Mouse (Mus musculus) neutrophil, adult 5-6 weeks (primary cell): ENCODE results near the gene Ythdf2. TPM values are rescaled to one million over a fixed set of nuclear protein-coding genes. Genes with fewer than 3 reads are reported as not detected.
"Not testable (repeated sequence)": the region's sequence is repeated elsewhere in the genome, so short reads cannot be mapped to it uniquely, and the experiment has no call there.

ENCODE experiments used
- ATAC-seq: fragments of 151-379, 151-347 bp; 2 replicates; pipeline ENCODE4 v1.8.0; 2017; ENCODE audit warnings: mild to moderate bottlenecking, moderate TSS enrichment; ENCODE audit not compliant: insufficient number of reproducible peaks, poor library complexity, low FRiP score, severe bottlenecking; ENCODE audit errors: extremely low read depth
- total RNA-seq: library from RNA; stranded (forward); fragments of 200-1000 nt; gene quantifications from 2 replicates; pipeline ENCODE4 v1.2.3, GENCODE M21; 2017

Ythdf2 gene
- 40.9 and 56.7 TPM in 2 replicates for total RNA-seq

DNA sequence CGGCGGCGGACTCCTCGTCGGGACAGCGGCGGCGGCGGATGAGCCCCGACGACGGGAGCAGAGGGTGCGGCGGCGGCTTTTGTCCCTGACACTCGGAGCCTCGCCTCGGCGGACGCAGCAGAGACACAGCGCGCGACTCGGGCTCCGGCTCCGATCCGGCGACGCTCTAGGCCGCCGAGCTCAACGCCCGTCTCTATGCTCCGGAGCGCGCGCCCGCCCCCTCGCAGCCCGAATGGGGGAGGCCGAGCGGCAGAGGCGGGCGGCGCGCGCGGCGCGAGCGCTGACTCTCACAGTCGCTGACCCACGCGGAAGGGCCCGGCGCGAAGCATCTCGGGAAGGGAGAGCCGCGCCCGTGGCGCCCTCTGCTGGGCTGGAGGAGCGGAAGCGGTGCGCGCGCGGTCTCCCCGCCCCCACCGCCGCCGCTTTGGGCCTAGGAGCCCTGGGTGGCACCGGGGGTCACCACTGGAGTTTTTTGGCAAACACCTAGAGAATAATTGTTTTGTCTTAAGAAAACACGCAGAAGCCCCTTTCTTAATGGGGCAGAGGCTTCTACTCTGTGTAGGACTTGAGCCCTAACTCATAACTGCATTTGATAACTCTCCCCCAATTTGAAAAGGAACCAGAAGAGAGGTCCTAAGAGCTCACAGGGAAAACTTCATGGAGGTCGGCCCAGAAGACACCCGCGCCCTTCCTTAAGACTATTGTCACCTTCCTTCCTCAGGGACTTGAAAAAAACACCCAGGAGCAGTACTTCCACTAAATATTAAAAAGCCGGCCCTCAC is at the start of gene Ythdf2:
Gene Ythdf2, minus strand, starts transcription at position 351 of the 782 bp plus-strand sequence.
- ATAC-seq = peak; percentile 89

- ATAC-seq = no peak; the same call in none of the 2 replicates
These were observed 48.6 kb upstream of the Ythdf2 start for GRCm38 (mm10) chr4:132260404-132261379.

DNA sequence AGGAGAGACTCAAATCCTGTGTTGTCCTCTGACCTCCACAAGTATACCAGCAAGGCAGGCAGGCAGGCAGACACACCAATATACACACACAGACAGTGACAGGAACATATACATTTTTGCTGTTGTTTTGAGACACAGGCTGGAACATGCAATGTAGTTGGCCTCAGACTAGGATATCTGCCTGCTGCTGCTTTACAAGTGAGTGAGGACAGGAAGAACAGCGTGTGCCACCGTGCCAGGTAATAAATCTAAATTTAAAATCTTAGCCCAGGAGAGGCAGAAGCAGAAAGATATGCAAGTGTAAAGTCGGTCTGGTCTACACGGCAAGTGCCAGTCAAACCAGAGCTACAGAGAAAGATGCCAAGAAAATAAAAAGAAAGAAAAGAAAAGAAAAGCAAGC is 47.1 kb upstream of the Ythdf2 start:
- no peak for ATAC-seq

DNA sequence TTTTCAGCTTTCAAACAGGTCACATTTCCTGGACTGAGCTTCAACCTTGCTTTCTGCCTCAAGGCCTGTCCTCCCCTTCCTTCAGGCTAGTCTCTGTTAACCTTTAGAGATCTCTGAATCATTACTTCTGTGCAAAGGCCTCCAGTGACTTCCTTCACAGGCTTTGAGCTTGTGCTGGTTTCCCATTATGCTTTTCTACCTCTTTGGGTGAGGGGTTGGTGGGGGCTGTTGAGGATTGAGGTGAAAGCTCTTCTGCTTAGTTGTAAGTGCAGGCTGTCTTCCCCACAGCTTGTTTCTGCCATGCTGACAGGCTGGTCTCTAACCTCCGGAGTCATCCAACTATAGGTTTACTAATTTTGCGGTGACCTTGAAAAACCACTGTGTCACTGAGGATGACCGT is 44.3 kb upstream of the Ythdf2 start:
- no peak for ATAC-seq

DNA sequence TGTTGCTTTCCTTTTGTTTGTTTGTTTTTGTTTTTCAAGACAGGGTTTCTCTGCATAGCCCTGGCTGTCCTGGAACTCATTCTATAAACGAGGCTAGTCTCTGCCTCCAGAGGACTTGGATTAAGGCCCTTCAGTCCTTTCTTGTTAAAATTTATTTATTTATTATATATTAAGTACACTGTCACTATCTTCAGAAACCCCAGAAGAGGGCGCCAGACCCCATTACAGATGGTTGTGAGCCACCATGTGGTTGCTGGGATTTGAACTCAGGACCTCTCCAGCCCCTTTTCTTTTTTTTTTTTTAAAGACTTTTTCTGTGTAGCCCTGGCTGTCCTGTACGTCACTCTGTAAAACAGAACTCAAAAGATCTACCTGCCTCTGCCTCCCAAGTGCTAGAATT is 42.9 kb upstream of the Ythdf2 start:
- ATAC-seq = no peak

- no peak for ATAC-seq
These were observed 41.5 kb upstream of the Ythdf2 start for GRCm38 (mm10) chr4:132253622-132254021.

DNA sequence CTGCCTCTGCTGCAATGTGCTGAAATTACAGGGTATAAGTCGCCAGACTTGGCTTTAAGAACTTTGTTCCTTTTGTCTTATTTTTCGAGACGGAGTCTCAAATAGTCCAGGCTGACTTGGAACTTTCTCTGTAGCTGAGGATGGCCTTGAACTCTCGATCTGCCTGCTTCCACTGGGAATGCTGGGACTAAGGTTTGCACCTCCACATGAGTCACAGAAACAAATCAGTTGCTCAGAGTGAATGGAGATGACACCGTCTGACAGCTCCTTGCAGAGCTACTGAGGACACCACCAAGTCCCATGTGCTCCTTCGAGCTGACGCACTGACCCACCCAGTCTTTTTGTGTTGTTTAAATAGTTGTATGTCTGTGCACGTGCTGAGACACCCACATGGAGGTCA is 41.0 kb upstream of the Ythdf2 start:
- no peak for ATAC-seq

DNA sequence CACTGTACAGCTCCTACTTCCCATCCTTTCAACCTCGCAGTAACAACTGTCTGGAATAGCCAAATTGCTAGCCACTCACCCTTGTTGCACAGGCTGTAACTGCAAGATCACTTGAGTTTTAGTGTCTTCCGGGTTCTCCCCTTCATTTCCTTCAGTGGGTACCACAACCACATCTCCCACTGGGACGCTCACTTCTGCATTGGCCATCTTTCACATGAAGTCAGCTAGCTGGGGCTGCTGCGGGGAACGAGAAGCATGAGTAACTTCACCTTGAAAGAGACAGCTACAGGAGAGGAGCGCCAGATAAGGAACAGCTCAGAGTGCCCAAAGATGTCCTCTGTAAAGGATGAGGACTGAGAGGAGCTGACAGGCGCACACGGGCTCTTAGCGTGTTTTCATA is 39.5 kb upstream of the Ythdf2 start:
- peak; percentile 55; the same call in 1 of the 2 replicates for ATAC-seq

DNA sequence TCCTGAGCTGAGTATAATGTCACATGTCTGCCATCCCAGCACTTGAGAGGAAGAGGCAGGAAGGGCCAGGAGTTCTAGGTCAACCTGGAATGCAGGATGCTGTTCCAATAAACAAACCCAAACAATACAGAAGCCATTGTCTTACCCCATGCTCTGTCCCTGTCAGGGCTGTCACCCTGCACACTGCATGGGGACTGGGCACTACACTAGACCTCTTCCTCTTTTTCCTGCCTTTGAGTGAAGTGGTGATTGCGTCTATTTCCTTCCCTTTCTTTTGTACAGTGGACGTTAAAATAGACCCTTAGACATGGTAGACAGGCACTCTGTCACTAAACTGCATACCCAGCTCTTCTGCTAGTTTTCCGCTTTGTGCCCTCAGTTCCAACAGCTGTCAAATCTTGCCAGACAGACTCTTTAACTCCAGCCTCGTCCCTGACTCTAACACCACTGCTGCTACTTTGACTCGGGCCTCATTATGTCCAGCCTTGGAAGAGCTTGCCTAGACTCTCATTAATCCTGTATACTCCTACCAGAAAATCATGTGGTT is 35.4 kb upstream of the Ythdf2 start:
- peak; percentile 77 for ATAC-seq

GRCm38 (mm10) chr4:132245643-132246042 is 33.5 kb upstream of the Ythdf2 start:
- no peak for ATAC-seq

- no peak for ATAC-seq
These were observed 29.1 kb upstream of the Ythdf2 start for GRCm38 (mm10) chr4:132241208-132241607.

GRCm38 (mm10) chr4:132240367-132240766 is 28.3 kb upstream of the Ythdf2 start:
- ATAC-seq = no peak

DNA sequence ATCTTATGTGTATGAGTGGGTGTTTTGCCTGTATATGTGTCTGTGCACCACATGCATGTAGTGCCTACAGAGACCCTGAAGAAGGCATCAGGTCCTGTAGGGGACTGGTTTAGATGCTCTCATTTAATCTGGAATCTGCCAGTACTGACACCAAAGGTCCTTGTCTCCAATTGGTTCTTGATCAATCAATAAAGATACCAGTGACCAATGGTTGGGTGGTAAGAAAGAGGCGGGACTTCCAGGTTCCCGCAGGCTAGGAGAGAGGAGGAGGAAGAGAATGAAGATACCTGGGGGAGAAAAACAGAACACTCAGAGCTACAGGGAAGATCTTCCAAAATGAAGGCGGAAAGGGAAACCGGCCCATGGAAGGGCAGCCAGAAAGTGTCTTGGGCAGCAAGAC is 26.3 kb upstream of the Ythdf2 start:
- ATAC-seq = no peak

- ATAC-seq = no peak
These were observed 22.6 kb upstream of the Ythdf2 start for GRCm38 (mm10) chr4:132234710-132235109.

DNA sequence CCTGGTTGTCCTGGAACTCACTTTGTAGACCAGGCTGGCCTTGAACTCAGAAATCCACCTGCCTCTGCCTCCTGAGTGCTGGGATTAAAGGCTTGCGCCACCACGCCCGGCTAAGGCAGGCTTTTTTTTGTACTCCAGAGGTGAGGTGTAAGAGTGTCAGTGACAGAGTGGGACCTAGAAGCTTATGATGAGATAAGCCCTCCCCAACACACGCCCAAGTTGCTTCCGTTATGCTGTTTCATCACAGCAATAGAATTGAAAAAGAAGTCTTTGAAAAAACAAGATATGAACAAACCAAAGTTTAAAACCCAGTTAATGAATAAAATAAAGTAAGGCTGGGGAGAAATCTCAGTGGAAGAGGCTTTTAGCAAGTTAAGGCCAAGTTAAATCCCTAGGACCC is 18.3 kb upstream of the Ythdf2 start:
- no peak for ATAC-seq

GRCm38 (mm10) chr4:132222001-132222400 is 9.9 kb upstream of the Ythdf2 start:
- not testable (repeated sequence) for ATAC-seq

DNA sequence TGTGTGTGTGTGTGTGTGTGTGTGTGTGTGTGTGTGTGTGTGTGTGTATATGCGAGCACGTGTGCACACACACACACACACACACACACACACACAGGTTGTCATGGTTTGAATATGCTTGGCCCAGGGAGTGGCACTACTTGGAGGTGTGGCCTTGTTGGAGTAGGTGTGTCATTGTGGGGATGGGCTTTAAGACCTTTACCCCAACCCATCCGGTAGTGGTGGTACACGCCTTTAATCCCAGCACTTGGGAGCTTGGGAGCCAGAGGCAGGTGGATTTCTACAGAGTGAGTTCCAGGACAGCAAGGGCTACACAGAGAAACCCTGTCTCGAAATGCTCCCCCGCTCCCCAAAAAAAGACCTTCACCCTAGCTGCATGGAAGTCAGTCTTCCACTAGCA is 6.3 kb upstream of the Ythdf2 start:
- ATAC-seq = not testable (repeated sequence)

DNA sequence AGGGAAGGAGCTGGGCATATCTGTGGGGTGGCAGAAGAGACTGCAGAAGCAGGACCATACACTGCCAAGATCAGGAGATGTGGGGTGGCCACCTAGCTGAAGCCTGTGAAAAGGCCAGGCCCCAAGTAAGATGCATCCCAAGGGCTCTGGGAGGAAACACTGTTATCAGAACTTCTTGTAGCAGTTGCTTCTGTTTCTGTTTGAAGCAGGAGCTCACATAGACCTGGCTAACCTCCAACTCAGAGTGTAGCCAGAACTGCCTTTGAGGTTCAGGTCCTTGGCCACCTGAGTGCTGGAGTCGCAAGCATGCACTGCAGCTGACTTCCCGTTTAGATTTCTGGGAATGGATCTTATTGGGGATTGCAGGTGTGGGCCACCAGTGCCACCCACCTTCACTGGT is 5.7 kb upstream of the Ythdf2 start:
- no peak for ATAC-seq

DNA sequence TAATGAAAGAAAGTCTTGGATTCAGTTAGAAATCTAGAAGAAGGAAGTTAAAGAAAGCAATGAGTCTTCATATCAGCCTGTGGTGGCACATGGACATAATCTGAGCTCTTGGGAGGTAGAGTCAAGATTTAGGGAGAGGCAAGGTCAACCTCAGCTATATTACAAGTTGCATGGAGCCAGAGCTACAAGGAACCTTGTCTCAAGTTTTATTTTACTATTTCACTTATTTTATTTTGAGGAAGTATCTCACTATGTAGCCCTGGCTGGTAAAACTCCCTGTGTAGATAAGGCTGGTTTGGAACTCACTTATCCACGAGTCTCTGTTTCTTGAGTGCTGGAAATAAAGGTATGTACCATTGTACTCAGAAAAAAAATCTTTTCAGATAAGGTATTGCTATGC is 4.5 kb upstream of the Ythdf2 start:
- ATAC-seq = no peak

- peak; percentile 40; the same call in 1 of the 2 replicates for ATAC-seq
These were observed 2.7 kb upstream of the Ythdf2 start for GRCm38 (mm10) chr4:132214847-132215246.
